Mouse (Mus musculus): Measurements from ENCODE around the gene Scgb2a2. TPM values are rescaled to one million over a fixed set of nuclear protein-coding genes. Genes with fewer than 3 reads are reported as not detected.
"Not testable (repeated sequence)": the region's sequence is repeated elsewhere in the genome, so short reads cannot be mapped to it uniquely, and the experiment has no call there.

Scgb2a2 gene
- polyA plus RNA-seq (2015; fragmentation: Nextera tagmentation; extraction: Ambion mirVana): not detected in 2 replicates

- H3K4me2 ChIP-seq (ENCODE audit: low read length): no peak within 1 kb of the TSS
- no peak for TF ChIP-seq CTCF (IDR thresholded peaks at IDR 0.05; ENCODE audit: low read depth)
- 77% methylated on average over 2 of the region's 2 CpGs for WGBS
These were observed at the start of gene Scgb2a2 for GRCm38 (mm10) chr19:9847262-9847661. Gene Scgb2a2 (plus strand): TSS chr19:9847562.

DNA sequence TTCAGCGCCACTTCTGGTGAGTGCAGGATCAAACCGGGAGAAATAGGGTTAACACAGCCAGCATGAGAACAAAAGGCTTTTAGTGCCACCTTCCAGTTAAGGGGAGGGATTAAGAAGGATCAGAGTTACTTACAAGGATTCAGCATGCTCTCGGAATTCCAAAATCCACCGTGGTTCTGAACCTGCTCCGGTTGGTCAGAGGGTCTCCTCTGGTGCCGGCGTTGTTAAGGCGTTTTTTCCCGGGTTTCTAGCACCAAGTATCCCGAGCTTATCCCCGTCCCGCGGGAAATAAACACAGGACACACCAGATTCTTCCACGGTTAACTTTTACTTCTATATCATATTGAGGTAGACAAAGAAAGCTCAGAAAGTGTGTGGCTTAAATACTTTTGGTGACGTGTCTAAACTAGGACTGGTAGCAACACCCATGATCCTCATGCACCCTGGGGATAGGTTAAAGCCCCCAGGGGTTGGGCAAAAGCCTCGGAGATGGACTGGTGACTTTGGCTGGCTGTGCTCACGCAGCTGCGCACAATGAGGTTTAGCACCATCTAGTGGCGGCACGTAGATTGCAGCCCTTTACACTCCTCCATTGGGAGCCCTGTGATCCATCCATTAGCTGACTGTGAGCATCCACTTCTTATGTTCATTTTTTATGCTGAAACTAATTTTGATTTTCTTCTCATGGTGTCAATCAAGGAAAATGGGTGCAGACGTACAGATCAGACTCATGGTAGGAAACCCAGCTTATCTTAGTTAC lies 10.6 kb upstream of the Scgb2a2 start:
- Histone ChIP-seq H3K4me3 (replicated peaks; ENCODE audit: low read depth, low read length) (0 out of 2 replicates have a peak overlapping the region, but pooled peaks have one; percentile 13), H3K27ac (0 out of 2 replicates have a peak overlapping the region, but pooled peaks have one; percentile 50)

More at GRCm38 (mm10) chr19:9847262-9847661, at the start of gene Scgb2a2:
- ATAC-seq (replicated peaks; ENCODE audit: low FRiP score, low read depth) (no peak), DNase-seq (ENCODE audit: low spot score) (no peak)
- Histone ChIP-seq H3K4me1 (replicated peaks; ENCODE audit: insufficient read depth, low read length) (no peaks in the 10 kb centered on the region), H3K36me3 (ENCODE audit: insufficient read depth, low read length) (no peaks in the 10 kb centered on the region), H3K9me3 (replicated peaks; ENCODE audit: low read length) (no peaks in the 10 kb centered on the region), H3K9ac (ENCODE audit: low read depth, low read length) (no peak within 1 kb of the TSS), H3K4me3 (replicated peaks; ENCODE audit: low read depth, low read length) (no peak within 1 kb of the TSS), H3K27ac (no peak within 1 kb of the TSS), H3K27me3 (ENCODE audit: insufficient read depth, low read length) (no peaks in the 10 kb centered on the region)

DNA sequence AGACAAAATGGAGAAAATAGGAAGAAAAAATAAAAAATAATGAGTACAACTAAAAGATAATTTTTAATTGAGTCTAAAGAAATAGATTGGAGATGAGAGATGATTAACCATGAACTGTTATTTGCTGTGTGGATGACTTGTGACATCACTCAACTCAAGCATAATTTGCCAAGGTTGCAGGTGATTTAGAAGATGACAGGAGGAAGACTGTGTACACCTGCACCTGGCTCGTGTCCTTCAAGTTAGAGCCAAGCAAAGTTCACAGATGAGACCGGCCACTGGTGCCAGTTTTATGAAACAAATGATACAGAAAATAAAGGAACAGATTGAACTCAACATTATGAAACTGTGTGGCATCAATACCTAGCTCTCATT lies 10.0 kb upstream of the Scgb2a2 start:
- no peaks in the 10 kb centered on the region for H3K9me3 ChIP-seq (replicated peaks; ENCODE audit: low read length)
- ATAC-seq (replicated peaks; ENCODE audit: low FRiP score, low read depth) (0 out of 2 replicates have a peak, but pooled peaks have one; percentile 33), DNase-seq (ENCODE audit: low spot score) (no peak)
- 56% methylated on average over 2 of the region's 2 CpGs for WGBS
- no peak overlapping the region for H3K9ac ChIP-seq (ENCODE audit: low read depth, low read length)
- no peak overlapping the region for H3K4me2 ChIP-seq (ENCODE audit: low read length)
- H3K4me3 ChIP-seq (replicated peaks; ENCODE audit: low read depth, low read length): no peak overlapping the region
- no peaks in the 10 kb centered on the region for H3K4me1 ChIP-seq (replicated peaks; ENCODE audit: insufficient read depth, low read length)
- TF ChIP-seq CTCF (IDR thresholded peaks at IDR 0.05; ENCODE audit: low read depth): no peak
- H3K36me3 ChIP-seq (ENCODE audit: insufficient read depth, low read length): no peaks in the 10 kb centered on the region
- H3K27ac ChIP-seq: no peak overlapping the region
- no peaks in the 10 kb centered on the region for H3K27me3 ChIP-seq (ENCODE audit: insufficient read depth, low read length)

More for the DNA sequence above, 10.6 kb upstream of the Scgb2a2 start:
- not testable (repeated sequence) for H3K9me3 ChIP-seq (replicated peaks; ENCODE audit: low read length); H3K27me3 ChIP-seq (ENCODE audit: insufficient read depth, low read length); H3K36me3 ChIP-seq (ENCODE audit: insufficient read depth, low read length); H3K4me1 ChIP-seq (replicated peaks; ENCODE audit: insufficient read depth, low read length); H3K9ac ChIP-seq (ENCODE audit: low read depth, low read length)
- peak; percentile 87 for ATAC-seq (replicated peaks; ENCODE audit: low FRiP score, low read depth)
- DNase-seq (ENCODE audit: low spot score): peak; percentile 12
- peak; percentile 60 for TF ChIP-seq CTCF (IDR thresholded peaks at IDR 0.05; ENCODE audit: low read depth)
- H3K4me2 ChIP-seq (ENCODE audit: low read length): peak overlapping the region; percentile 36; the same call in 1 of the 2 replicates
- WGBS: 17% methylated on average over 18 of the region's 21 CpGs

- H3K4me3 ChIP-seq (replicated peaks; ENCODE audit: low read depth, low read length); H3K27ac ChIP-seq; DNase-seq (ENCODE audit: low spot score); H3K4me2 ChIP-seq (ENCODE audit: low read length); H3K4me1 ChIP-seq (replicated peaks; ENCODE audit: insufficient read depth, low read length); H3K9me3 ChIP-seq (replicated peaks; ENCODE audit: low read length); H3K9ac ChIP-seq (ENCODE audit: low read depth, low read length); H3K27me3 ChIP-seq (ENCODE audit: insufficient read depth, low read length); H3K36me3 ChIP-seq (ENCODE audit: insufficient read depth, low read length); ATAC-seq (replicated peaks; ENCODE audit: low FRiP score, low read depth): not testable (repeated sequence)
- 58% methylated on average over 3 of the region's 3 CpGs for WGBS
These were observed 2.2 kb downstream of the Scgb2a2 start for GRCm38 (mm10) chr19:9849368-9850075.

DNA sequence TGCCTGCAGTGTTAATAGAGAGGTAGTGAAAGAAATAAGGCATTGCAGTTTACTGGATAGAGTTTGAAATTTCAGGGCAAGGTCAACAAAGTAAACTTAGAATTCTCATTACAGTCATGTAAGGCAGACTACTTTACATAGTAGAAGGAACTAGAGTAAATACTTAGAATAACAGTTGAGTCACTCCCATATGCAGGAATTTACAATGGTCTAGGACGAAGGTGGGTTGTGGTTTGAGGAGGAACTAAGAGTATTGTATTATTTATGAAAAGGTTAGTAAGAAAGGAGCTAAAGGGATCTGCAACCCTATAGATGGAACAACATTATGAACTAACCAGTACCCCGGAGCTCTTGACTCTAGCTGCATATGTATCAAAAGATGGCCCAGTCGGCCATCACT lies 13.5 kb downstream of the Scgb2a2 start:
- WGBS: 82% methylated on average over 2 of the region's 3 CpGs

GRCm38 (mm10) chr19:9864856-9865255 lies 17.5 kb downstream of the Scgb2a2 start:
- no peaks in the 10 kb centered on the region for H3K27me3 ChIP-seq (ENCODE audit: insufficient read depth, low read length)
- no peak overlapping the region for H3K27ac ChIP-seq
- no peak overlapping the region for H3K4me3 ChIP-seq (replicated peaks; ENCODE audit: low read depth, low read length)
- WGBS: 62% methylated on average over 1 of the region's 1 CpGs
- no peak for ATAC-seq (replicated peaks; ENCODE audit: low FRiP score, low read depth)
- H3K36me3 ChIP-seq (ENCODE audit: insufficient read depth, low read length): no peaks in the 10 kb centered on the region
- DNase-seq (ENCODE audit: low spot score): peak; percentile 22
- H3K4me1 ChIP-seq (replicated peaks; ENCODE audit: insufficient read depth, low read length): no peaks in the 10 kb centered on the region
- no peak overlapping the region for H3K4me2 ChIP-seq (ENCODE audit: low read length)
- TF ChIP-seq CTCF (IDR thresholded peaks at IDR 0.05; ENCODE audit: low read depth): no peak
- H3K9ac ChIP-seq (ENCODE audit: low read depth, low read length): no peak overlapping the region
- H3K9me3 ChIP-seq (replicated peaks; ENCODE audit: low read length): no peaks in the 10 kb centered on the region

More for the DNA sequence above, 13.5 kb downstream of the Scgb2a2 start:
- H3K27me3 ChIP-seq (ENCODE audit: insufficient read depth, low read length); DNase-seq (ENCODE audit: low spot score); H3K4me2 ChIP-seq (ENCODE audit: low read length); H3K27ac ChIP-seq; H3K9ac ChIP-seq (ENCODE audit: low read depth, low read length); H3K9me3 ChIP-seq (replicated peaks; ENCODE audit: low read length); H3K36me3 ChIP-seq (ENCODE audit: insufficient read depth, low read length); ATAC-seq (replicated peaks; ENCODE audit: low FRiP score, low read depth); H3K4me1 ChIP-seq (replicated peaks; ENCODE audit: insufficient read depth, low read length); H3K4me3 ChIP-seq (replicated peaks; ENCODE audit: low read depth, low read length): not testable (repeated sequence)
